Mouse (Mus musculus) megakaryocyte-erythroid progenitor cell, adult 5 weeks (primary cell): ENCODE data around the gene Hcar1. TPM values are rescaled to one million over a fixed set of nuclear protein-coding genes. Genes with fewer than 3 reads are reported as not detected.

Experiments
- polyA plus RNA-seq: library from polyadenylated mRNA; stranded (reverse); fragments of >175 nt; gene quantifications from 2 replicates; pipeline ENCODE4 v1.2.3, GENCODE M21; 2012

The Hcar1 gene
- polyA plus RNA-seq = not detected in 2 replicates

DNA sequence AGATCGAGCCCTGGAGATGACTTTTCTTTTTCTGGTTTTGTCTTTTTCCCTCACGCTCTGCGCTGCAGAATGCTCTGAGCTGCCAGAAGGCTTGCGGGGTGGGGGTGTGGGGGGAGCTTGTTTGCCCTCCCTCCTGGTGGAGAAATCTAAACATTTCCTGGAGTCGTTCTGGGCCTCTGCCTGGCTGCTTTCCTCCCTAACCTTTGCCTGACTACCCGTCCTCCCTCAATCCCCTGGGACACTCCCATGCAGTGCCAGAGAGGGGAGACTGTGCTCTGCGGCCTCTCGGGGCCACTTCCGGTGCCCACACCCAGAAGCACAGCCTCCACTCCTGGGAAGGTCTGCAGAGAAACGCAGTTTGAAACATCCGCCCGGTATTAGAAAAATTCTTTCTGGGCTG is at the start of gene Hcar1:
TSS of gene Hcar1 (minus strand) at position 93 of the 400 bp plus-strand sequence.

DNA sequence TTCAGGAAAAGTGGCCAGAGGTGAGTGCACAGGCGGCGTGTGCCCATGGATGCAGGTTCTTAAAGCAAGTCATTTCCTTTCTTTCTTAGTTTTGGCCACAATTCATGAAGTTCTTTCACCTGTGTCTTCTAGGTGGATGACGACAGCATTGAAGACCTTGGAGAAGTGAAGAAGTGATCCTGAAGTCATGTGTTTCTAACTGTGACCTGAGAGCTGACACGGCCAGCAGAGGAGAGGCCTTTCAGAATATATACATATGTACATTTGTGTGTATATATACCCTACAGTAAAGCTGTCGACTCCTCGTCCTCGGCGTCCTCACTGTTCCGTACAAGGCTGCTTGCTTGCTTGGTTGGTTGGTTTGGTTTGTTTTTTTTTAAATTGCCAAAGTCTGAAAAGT is 47.3 kb upstream of the Hcar1 start, which contains the start of gene Gm43518:
TSS of gene Gm43518 (plus strand) at position 301 of the 400 bp plus-strand sequence.

DNA sequence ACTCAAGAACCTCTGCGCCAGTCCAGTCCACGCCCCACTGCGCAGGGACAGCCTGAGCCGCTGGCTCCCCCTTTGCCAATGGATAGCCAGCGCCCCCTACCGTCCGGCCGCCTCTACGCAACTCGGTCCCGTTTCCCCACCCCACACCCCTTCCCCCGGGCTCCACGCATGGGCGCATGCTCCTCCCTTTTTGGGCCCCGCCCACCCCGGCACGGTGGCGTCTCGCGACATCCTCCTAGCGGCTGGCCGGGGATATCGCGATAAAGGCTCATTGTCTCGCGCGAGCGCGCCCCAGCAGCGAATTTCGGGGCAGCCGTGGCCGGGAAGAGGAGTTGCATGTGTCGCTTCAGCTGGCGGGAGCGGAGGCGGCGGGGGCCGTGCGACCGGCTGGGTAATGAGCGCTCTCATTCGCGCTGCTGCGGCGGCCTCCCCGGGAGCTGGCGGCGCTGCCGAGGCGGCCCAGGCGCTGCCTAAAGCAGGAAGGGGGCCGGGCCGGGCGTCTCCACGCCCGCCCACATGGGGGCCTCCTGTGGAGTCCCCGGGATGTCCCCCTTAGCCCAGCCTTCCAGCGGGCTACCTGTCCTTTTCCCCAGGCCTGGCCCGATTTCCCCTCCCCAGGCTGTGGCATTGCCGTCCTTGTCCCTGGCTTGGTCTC is 27.3 kb upstream of the Hcar1 start, which contains the start of gene Denr:
TSS of gene Denr (plus strand) at position 200 of the 655 bp plus-strand sequence.

GRCm38 (mm10) chr5:123865365-123865764 is 14.5 kb downstream of the Hcar1 start, which contains the start of gene Hcar2:
TSS of gene Hcar2 (minus strand) at chr5:123865499.

Other genes starting within 250 kb of the Hcar1 start
- 16.0 and 17.9 TPM in 2 replicates for gene Clip1, start 195.4 kb downstream of the Hcar1 start, polyA plus RNA-seq
- 68.4 and 81.5 TPM in 2 replicates for gene Zcchc8, start 158.9 kb downstream of the Hcar1 start, polyA plus RNA-seq
- 14.3 and 28.4 TPM in 2 replicates for gene Rsrc2, start 130.6 kb downstream of the Hcar1 start, polyA plus RNA-seq
- 1.4 and 2.4 TPM in 2 replicates for gene Kntc1, start 130.3 kb downstream of the Hcar1 start, polyA plus RNA-seq
- 2.3 and 2.9 TPM in 2 replicates for gene Hcar2, start 14.5 kb downstream of the Hcar1 start, polyA plus RNA-seq
- gene Denr, start 27.2 kb upstream of the Hcar1 start, polyA plus RNA-seq = 107 and 121 TPM in 2 replicates
- not detected in 2 replicates for gene Gm43518, start 47.4 kb upstream of the Hcar1 start, polyA plus RNA-seq
- 3.7 and 4.1 TPM in 2 replicates for gene Ccdc62, start 50.7 kb upstream of the Hcar1 start, polyA plus RNA-seq
- 46.9 and 73.3 TPM in 2 replicates for gene Hip1r, start 93.6 kb upstream of the Hcar1 start, polyA plus RNA-seq
- 318 and 356 TPM in 2 replicates for gene Vps37b, start 152.2 kb upstream of the Hcar1 start, polyA plus RNA-seq
- gene Abcb9, start 215.8 kb upstream of the Hcar1 start, polyA plus RNA-seq = 3.7 and 4.2 TPM in 2 replicates
- gene Ogfod2, start 232.3 kb upstream of the Hcar1 start, polyA plus RNA-seq = 68.0 and 69.8 TPM in 2 replicates
- 98.5 and 111 TPM in 2 replicates for gene Arl6ip4, start 236.1 kb upstream of the Hcar1 start, polyA plus RNA-seq